Mouse (Mus musculus) erythroblast, embryonic 14.5 days (primary cell): ENCODE measurements around the gene Pard3.

Experiments
- GATA1 ChIP-seq: IDR thresholded peaks from 2 replicates; pipeline ENCODE4 v1.6.1; 2012; ENCODE audit warnings: low read length, inconsistent platforms, mixed read lengths
- TAL1 ChIP-seq: IDR thresholded peaks from 3 replicates; pipeline ENCODE4 v1.6.1; 2012; ENCODE audit warnings: low read length, inconsistent platforms, mixed read lengths

- TF ChIP-seq TAL1 (no peak), GATA1 (peak; percentile 48)
Measured at GRCm38 (mm10) chr8:127145135-127145534, 81.4 kb downstream of the Pard3 start.
